Mouse (Mus musculus): ENCODE results near the gene Rtl10. TPM values are rescaled to one million over a fixed set of nuclear protein-coding genes. Genes with fewer than 3 reads are reported as not detected.

Gene Rtl10
- 1 to 10 TPM; 2.4 to 3.1 TPM for total RNA-seq (2021)
- long read RNA-seq, experiment 1: 0 reads
- long read RNA-seq, experiment 2: 0 reads

DNA sequence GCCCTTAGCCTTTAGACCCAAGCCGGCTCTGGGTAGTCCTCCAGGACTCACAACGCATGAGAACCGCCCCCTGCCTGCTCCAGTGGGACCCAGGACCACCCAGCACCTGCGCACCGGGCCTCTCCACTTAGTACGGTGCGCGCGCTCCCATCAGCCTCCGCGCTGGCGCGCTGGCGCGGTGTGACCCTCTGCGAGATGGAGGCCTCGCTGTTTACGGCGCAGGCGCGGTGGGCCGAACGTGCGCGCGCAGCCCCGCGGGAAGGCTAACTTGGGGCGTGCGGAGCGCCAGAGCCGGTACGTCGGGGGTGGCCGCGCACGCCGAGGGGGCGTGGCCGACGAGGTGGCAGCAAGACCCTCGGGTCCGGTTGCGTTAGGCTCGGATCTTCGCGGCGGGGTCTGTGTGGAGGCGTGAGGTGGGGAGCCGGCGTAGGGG lies at the start of gene Rtl10, which contains the start of gene Gnb1l:
Gene Rtl10 (plus strand): TSS at position 344 of the 433 bp plus-strand sequence.
Gene Gnb1l (plus strand): TSS at position 156 of the 433 bp plus-strand sequence.
- DNase-seq: peak; percentile 94

DNA sequence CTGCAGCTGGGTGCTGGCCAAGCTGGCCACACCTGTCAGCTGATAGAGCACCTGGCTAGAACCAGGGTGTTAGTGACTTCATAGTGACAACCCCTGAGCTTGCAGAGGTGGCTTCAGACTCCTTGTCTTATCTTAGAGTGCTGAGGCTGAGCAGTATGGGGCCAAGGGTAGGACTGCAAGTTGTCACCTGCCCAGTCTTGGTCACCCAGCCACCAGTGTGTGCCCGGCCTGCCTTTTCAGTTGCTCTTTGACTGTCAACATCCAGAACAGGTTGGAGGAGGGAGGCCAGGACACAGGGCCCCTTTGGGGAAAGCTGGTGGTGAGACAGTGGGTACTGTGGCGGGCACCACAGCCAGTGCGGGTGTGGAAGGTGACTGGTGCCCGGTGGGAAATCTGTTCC lies 49.7 kb upstream of the Rtl10 start:
- no peak for DNase-seq

DNA sequence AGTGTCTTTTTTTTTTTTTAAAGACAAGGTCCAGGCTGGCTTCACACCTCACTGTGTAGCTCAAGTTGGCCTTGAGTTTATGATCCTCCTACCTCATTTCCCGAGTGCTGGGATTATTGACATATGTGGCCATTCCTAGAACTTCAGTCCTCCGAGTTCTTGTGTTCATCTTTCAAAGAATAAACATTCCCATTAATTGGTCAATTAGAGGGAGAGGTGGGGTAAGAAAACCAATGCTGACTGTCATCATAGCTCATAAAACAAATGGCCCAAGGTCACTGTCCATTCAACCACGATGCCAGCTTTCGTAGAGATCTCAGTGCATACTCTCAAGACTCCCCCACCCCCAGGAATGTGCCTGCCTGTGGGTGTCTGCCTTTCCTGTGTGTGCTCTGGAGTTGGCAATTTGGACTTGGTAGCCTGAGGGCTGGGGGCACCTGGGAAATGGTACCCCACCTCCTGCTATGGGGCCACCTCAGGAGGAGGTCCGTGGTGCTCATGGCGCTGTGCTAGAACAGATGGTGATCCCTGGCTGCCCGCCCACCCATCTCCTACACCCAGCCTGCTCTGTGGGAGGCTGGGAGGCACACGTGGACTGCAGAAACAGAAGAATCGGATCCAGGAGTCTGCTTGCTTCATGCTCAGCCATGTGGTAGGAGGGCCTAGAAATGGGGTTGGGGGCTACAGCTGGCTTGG lies 47.1 kb upstream of the Rtl10 start:
- DNase-seq: no peak

DNA sequence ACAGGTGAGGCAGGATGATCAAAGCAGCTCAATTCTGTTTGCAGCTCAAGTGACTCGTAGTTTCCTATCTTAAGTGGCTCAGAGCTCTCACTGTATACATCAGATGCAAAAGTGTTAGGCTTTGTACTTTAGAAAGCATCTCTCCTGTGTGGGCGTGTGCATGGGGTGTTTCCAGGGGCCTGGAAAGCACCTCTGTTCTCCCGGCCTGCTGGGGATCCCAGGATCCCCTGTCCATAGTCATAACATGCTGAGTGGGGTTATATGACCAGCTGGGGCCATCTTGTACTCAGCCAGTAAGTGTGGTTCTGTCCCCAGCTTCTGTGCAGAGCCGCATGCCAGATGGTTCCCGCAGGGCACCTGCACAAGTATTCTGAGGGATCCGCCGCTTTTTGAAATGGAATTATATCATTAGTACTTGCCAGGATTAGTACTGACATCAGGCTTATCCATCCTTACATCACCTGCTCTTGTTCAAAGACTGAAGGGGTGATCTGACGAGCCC lies 46.3 kb upstream of the Rtl10 start:
- no peak for DNase-seq

DNA sequence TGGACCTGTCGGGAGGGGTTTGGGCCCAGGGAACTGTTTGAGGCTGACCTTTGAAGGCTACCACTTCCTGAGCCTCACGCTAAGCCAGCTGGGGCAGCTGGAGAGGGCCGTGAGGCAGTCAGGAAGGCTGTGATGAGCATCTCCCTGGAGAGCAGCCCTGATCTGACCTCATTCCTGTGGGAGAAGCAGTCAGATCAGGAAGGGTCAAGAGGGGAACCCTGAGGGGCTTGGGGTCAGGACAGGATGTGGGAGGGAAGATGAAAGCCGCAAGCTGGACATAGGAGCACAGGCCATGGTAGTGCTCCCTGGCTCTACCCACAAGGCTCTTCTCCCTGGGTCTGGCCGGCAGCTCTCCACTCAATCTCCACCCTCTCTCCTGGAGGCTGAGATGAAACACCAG lies 44.9 kb upstream of the Rtl10 start:
- DNase-seq: no peak

DNA sequence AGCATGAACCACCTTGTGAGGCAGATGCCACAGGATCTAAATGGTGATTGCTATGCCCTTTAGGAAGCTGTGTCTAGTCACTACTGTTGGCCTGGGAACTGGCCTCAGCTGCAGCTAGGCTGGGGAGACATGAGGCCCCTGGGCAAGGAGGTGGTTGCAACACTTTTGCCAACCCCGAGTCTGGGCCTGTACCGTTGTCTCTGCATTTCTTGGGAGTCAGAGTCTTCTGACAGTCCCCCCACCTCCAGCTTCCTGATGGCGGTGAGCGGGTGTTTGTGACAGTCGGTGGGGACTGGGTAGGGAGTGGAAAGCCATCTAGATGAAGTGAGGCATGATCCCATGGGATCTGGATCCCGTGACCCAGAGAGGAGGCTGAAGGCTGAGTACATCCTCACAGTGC lies 43.3 kb upstream of the Rtl10 start:
- no peak for DNase-seq

DNA sequence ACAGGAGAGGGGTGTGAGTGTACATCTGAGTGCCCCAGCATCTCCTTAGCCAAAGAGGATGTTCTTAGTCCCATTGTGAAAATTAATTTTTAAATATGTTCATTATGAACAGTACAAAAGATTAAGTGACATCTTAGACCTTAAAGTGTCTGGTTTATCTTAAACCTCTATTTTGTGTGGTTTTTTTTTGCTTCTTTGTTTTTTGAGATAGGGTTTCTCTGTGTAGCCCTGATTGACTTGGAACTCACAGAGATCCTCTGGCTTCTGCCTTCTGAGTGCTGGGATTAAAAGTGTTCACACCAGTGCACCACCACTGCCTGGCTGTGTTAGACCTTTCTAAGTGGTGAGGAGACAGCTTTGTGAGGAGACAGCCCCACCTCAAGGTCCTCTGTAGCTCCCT lies 40.0 kb upstream of the Rtl10 start:
- DNase-seq: no peak

DNA sequence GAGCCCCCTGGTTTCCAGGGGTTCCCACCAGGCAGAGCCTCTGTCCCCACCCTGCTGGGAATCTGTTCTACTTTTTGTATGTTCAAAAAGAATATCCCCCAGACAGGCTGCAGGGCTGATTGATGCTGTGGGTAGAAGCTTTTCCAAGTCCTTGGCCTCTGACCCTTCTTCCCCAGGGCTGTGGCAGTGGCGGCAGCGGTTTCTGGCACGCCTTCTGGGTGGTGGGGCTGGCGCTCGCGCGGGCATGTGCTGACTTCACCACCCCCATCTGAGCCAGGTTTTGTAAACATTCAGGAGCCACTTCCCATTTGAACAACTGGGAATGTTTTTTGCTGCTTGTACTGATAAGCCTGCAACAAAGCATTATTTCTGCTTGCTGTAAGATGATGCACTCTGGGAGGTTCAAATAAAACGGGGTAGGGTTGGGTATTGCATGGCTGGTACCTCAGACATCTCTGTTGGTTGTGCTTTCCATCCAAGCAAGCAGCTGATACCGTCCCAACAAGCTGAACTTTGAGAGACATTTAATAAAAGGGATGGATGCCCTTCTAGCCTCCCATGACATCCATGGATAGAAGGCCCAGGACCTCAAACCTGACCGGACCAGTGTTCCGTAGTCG lies 39.3 kb upstream of the Rtl10 start:
- no peak for DNase-seq

DNA sequence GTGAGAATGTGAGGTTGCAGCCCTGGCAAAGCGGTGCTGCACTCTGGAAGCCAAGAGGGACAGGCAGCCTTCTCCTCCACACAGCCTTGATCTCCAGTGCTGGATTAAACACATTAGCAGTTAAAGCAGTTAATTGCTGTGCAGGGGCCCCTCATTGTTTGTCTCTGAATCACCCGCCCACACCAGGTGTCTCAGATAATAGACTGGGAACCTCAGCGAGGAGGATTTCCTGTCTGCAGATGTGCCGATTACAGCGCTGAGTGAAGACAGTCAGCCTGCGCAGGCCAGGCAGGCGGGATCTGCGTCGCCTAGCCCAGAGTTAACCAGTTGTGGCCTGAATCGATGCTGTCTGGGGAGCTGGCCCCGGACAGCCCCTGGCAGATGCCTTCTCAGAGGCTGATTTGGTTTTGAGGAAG lies 38.7 kb upstream of the Rtl10 start:
- DNase-seq: no peak

DNA sequence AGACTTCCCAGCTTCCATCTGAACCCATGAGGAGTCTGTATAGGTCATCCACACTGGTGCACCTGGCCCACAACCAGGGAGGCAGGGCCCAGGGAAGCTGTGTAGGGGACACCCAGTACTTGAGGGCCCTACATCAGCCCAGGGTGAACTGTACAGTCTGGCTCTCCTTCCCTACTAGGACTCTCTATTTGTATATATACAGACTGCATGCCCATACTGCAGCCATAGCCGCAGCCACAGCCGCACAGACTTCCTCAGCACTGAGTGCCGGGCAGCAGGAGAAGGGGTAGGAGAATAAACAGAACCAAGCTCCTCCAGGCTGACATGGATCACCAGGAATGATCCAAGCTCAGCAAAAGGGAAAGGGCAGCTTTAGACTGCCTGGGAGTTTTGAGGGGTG lies 37.9 kb upstream of the Rtl10 start:
- no peak for DNase-seq

DNA sequence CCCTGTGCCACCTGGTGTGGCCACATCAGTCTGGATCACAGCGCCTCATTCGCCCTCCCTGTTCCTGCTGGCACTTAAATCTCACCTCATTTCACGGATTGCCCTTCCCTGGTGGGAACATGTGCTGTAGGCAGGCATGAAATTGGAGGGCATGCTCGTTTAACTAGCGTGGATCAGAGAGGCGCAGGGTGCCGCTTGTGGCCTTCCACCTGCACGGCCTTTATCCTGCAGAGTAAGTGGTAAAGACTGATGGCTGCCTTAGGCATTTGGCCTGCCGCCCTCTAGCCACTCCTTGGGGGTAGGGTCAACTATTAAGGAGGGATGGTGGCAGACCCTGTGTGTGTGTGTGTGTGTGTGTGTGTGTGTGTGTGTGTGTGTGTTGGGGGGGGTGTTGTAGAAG lies 36.7 kb upstream of the Rtl10 start:
- no peak for DNase-seq

DNA sequence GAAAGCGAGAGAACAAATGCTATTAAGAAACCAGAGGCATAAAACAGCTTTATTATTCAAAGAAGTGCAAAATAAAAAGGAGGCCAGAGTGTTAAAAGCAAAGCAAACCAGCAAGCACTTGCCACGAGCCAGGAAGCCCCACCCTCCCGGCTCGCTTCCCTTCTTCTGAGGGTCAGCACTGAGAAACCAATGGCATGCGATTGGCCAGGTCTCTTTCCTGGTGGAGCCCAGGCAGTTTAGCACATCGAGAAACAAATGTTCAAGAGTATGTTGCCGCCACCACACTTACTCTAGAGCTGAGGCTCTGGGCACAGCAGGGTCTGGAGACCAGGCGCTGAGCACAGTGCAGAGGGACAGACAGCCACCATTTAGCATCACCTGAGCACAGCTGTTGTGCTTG lies 36.1 kb upstream of the Rtl10 start:
- no peak for DNase-seq

DNA sequence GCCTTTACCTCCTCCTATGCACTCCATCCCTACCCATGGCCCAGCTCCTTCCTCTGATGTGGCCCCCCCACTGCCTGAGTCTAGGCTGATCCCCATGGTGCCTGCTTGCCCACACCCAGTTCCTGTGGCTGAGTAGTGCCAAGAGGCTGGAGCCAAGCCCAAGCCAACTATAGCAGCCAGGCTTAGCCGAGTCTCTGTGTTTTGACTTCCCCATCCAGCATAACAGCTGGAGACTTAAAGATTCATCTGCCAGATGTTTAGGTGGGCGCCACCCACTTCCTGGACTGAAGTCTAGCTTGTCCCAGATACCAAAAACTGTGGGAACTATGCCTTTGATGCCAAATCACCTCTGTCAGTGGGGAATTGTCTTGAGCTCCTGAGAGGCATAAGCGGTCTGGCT lies 34.4 kb upstream of the Rtl10 start:
- DNase-seq: peak; percentile 49

DNA sequence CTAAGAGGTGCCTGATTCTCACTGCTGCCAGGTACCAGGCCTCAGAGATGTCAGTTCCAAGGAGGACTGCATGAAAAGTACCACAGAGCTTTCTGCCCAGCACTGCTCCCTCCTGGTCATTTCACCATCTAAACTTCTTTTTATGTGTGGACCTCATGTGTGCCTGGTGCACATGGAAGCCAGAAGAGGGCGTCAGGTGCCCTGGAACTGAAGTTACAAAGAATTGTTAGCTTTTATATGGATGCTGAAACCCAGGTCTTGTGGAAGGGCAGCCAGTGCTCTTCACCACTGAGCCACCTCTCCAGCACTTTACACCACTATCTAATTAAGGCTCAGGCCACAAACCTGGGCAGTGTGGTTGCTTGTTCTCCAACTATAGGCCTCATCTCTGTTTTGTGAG lies 27.9 kb upstream of the Rtl10 start:
- no peak for DNase-seq

DNA sequence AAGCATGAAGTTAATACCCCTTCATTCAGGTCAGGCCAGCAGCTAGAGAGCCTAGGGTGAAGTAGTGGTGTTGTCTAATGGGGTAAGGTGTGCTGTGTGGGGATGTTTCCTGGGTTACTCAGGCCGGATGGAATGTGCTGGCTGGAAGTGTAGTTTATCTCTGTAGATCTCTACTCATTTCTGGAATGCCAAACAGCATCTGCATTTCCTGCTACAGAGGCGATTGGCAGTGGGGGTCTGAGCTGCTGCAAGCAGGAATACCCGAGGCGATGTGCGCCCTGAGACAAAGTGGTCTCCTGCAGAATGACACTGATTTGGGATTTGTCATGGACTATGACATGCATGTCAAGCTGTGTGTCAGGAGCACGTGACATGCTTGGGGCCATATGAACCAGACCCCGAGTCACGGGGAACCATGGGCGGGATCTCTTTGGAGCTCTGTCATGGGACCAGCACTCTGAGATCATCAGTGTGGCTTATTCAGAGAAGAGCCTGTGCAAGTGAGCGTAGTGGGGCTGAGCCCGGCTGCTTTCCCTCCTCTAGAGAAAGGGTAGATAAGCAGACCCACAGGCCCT lies 27.2 kb upstream of the Rtl10 start:
- no peak for DNase-seq

DNA sequence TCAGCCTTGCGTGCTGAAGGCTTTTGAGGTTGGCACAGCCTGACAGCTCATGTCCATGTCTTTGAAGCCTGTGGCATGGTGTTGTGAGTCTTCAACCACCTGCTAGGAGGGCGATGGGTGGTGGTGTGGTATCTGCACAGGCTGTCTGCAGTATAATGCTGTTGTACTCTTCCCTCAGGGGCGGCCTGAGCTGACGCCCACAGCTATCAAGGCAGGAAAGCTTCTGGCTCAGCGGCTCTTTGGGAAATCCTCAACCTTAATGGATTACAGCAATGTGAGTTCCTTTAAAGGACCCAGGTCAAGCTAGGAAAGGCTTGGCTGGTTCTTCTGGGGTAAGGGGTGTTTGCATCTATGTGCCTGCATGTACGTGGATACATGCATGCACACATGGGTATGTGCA lies 26.7 kb upstream of the Rtl10 start:
- DNase-seq: no peak

DNA sequence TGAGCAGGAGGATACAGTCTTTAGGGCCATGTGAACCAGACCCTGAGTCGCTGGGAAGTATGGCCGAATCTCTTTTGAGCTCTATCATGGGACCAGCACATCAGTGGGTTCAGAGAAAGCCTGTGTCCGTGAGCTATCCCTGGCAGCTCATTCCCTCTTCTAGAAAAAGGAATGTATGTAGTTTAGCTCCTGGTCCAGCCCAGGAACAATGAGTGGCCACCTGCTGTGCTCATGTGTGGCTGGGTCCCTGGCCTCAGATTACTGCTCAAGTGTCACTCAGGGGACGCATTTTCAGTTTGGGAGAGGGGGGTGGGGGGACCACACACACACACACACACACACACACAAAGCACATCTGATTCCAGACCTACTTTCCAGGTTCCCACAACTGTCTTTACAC lies 26.3 kb upstream of the Rtl10 start:
- DNase-seq: no peak

DNA sequence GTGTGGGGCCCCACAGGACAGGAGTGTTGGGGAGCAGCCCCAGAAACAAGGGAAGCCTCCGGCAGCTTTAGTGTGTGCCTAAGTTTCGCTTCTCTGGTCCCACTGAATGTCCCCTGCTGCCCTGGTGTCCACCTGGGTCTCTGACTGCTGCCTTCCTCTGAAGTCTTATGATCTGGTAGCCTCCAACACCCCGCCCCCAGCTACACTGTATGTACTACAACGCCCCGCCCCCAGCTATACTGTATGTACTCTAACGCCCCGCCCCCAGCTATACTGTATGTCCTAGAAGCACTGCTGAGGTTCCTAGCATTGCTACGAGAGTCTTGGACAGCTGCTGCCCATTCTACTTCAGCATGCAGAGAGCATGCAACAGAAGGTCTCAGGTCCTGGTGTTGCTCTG lies 25.7 kb upstream of the Rtl10 start:
- DNase-seq: no peak

DNA sequence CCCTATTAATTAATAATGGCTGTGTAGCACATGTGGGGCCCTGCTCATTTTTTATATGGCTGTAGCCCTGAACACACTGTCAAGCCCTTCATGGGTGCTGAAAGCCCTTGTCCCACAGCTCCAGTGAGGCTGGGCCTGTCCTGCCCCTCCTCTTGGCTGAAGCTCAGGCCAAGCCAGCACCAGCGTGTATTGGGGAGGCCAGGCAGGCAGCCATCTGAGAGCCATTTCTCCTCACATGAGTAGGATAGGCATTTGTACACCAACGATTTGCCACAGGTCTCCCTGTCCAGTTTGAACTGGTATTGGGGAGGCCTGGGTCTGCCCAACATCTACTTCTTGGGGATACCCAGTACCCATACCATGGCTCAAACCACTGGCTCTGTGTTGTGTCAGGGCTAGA lies 24.7 kb upstream of the Rtl10 start:
- no peak for DNase-seq

DNA sequence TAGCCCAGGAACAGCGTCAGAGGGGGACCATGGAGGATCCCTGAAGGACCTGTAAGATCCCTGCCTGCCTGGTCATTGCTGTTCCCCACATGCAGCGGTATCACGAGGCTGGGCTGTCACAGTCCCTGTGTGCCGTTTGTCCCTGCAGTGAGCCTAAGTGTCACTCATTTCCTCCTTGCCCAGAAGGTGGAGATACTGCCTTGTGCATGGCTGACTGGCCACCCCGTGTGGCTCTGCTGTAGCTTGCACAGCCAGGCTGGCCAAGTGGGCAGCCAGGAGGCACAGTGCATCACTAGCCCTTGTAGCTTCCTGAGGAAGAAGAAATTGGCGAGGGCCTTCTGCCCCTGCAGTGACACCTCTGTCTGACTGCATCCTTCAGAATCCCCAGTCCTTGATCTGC lies 20.7 kb upstream of the Rtl10 start:
- DNase-seq: no peak

DNA sequence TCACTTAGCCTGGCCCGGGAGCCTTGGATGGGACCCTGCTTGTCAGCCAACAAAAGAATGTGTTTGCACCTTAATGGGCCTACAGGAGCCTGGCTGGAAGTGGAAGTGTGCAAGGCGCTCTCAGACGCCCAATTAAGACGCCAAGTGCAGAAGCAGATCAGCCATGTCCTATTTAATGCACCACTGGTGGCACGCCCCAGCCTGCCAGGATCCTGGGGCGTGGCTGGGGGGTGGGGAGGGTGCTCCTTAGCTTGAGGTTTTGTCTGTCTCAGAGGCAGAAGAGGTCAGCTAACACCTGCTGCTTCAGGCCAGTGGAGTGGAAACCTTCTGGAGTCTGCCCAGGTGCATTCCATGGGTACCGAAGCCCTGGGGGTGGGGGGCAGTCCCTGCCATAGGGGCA lies 19.0 kb upstream of the Rtl10 start:
- DNase-seq: no peak

DNA sequence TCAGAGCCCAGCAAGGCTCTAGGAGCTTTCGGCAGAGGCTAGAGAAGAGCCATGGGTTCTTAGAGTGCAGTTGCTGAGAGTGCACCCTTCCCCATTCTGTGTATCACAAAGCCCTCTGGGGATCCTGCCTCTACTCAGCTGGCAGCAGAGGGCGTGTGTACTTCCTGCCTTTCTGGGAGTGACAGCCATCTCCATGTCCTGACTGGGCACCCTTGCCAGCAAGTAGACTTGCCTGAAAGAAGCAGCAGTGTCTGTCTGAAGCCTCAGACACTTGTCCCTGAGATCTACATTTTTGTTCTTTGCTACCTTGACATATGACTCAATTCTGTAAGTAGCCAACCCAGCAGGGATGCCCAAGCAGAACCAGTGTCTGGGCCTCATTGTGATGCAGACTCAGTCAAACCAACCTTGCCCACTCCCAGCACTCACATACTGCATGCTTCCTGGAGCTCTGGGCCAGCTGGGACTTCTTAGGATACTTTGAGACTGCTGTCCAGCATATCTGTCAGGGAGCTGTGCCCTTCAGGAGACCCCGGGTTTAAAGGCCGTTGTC lies 17.7 kb upstream of the Rtl10 start:
- DNase-seq: no peak

DNA sequence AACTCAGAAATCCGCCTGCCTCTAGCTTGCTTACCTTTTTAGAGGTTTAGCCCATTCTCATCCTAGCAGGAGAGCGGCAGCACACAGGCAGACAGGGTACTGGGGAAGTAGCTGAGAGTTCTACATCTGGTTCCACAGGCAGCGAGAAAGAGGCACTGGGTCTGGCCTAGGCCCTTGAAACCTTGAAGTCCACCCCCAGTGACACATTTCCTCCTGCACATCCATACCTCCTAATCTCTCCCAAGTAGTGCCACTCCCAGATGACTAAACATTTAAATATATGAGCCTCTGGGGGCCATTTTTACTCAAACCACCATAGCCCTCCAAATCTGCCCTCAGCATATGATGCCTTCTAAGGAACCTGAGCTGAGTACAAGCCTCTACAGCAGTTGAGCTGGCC lies 16.3 kb upstream of the Rtl10 start:
- no peak for DNase-seq

All from gastrocnemius, postnatal 25 days (tissue).